Comparison of ENCODE assay signal across 9 mouse cellular contexts in genomic region chr10:110922612-110923011, GRCm38 (mm10). TPM values are rescaled to one million over a fixed set of nuclear protein-coding genes. Genes with fewer than 3 reads are reported as not detected.
DNase-seq lines count a peak whose midpoint lies in the region; ATAC-seq lines count a peak whose summit lies in the region.
"Had no signal": no experiment of that assay in that cellular context is flagged by ENCODE, and none has a peak within 500 bp of the region (broad histone marks: within the 10 kb centered on the region; RNA-seq: fewer than 3 reads in every experiment).

No protein-coding gene starts in this region.

- no peaks in the 10 kb centered on the region for H3K9me3 ChIP-seq in hindbrain, embryonic 15.5 days
- H3K9me3 ChIP-seq in hindbrain, embryonic 11.5 days (ENCODE audit: control insufficient read depth, low read length): no peaks in the 10 kb centered on the region
- H3K9me3 ChIP-seq in embryonic facial prominence, embryonic 10.5 days: no peaks in the 10 kb centered on the region
- H3K9me3 ChIP-seq in forebrain, embryonic 14.5 days (replicated peaks; ENCODE audit: control insufficient read depth, low read length): no peaks in the 10 kb centered on the region
- H3K9me3 ChIP-seq in limb, embryonic 15.5 days: no peaks in the 10 kb centered on the region

- no peaks in the 10 kb centered on the region for H3K36me3 ChIP-seq in hindbrain, embryonic 15.5 days
- H3K36me3 ChIP-seq in hindbrain, embryonic 11.5 days (ENCODE audit: control insufficient read depth, insufficient read depth, low read length): no peaks in the 10 kb centered on the region
- H3K36me3 ChIP-seq in embryonic facial prominence, embryonic 10.5 days (replicated peaks): peaks cover 28% of the 10 kb centered on the region
- no peaks in the 10 kb centered on the region for H3K36me3 ChIP-seq in forebrain, embryonic 14.5 days (ENCODE audit: control insufficient read depth, insufficient read depth, low read length)
- H3K36me3 ChIP-seq in limb, embryonic 15.5 days: no peaks in the 10 kb centered on the region

- no peaks in the 10 kb centered on the region for H3K27me3 ChIP-seq in hindbrain, embryonic 15.5 days
- no peaks in the 10 kb centered on the region for H3K27me3 ChIP-seq in hindbrain, embryonic 11.5 days (ENCODE audit: control insufficient read depth, insufficient read depth, low read length)
- H3K27me3 ChIP-seq in embryonic facial prominence, embryonic 10.5 days (replicated peaks; ENCODE audit: low read depth, poor library complexity, severe bottlenecking): no peaks in the 10 kb centered on the region
- no peaks in the 10 kb centered on the region for H3K27me3 ChIP-seq in forebrain, embryonic 14.5 days (replicated peaks; ENCODE audit: control insufficient read depth, insufficient read depth, low read length)
- H3K27me3 ChIP-seq in limb, embryonic 15.5 days: no peaks in the 10 kb centered on the region

- no peak for ATAC-seq in hindbrain, embryonic 15.5 days (ENCODE audit: low FRiP score, low read depth)
- no peak for ATAC-seq in hindbrain, embryonic 11.5 days (ENCODE audit: low FRiP score)
- ATAC-seq in forebrain, embryonic 14.5 days: no peak
- ATAC-seq in limb, embryonic 15.5 days (ENCODE audit: insufficient number of reproducible peaks, low FRiP score, low TSS enrichment, low read depth): no peak

- peaks cover 43% of the 10 kb centered on the region for H3K4me1 ChIP-seq in hindbrain, embryonic 15.5 days (replicated peaks)
- H3K4me1 ChIP-seq in hindbrain, embryonic 11.5 days (replicated peaks; ENCODE audit: control insufficient read depth, insufficient read depth, low read length): no peaks in the 10 kb centered on the region
- peaks cover 67% of the 10 kb centered on the region for H3K4me1 ChIP-seq in embryonic facial prominence, embryonic 10.5 days
- peaks cover 37% of the 10 kb centered on the region for H3K4me1 ChIP-seq in forebrain, embryonic 14.5 days (ENCODE audit: control insufficient read depth, insufficient read depth, low read length)
- H3K4me1 ChIP-seq in limb, embryonic 15.5 days: peaks cover 31% of the 10 kb centered on the region

- peak overlapping the region; percentile 91; the same call in 1 of the 2 replicates for H3K4me2 ChIP-seq in hindbrain, embryonic 15.5 days
- H3K4me2 ChIP-seq in hindbrain, embryonic 11.5 days (replicated peaks; ENCODE audit: low read depth, low read length): no peak overlapping the region
- peak overlapping the region; percentile 91; the same call in 1 of the 2 replicates for H3K4me2 ChIP-seq in forebrain, embryonic 14.5 days (ENCODE audit: low read length)
- peak overlapping the region; percentile 79; the same call in 1 of the 2 replicates for H3K4me2 ChIP-seq in limb, embryonic 15.5 days

- H3K9ac ChIP-seq in hindbrain, embryonic 15.5 days: no peak overlapping the region
- no peak overlapping the region for H3K9ac ChIP-seq in hindbrain, embryonic 11.5 days (ENCODE audit: low read depth, low read length)
- H3K9ac ChIP-seq in forebrain, embryonic 14.5 days (ENCODE audit: low read length): 0 out of 2 replicates have a peak overlapping the region, but pooled peaks have one; percentile 29
- H3K9ac ChIP-seq in limb, embryonic 15.5 days: no peak overlapping the region

- H3K4me3 ChIP-seq in hindbrain, embryonic 15.5 days: no peak overlapping the region
- no peak overlapping the region for H3K4me3 ChIP-seq in hindbrain, embryonic 11.5 days (ENCODE audit: low read depth, low read length)
- H3K4me3 ChIP-seq in embryonic facial prominence, embryonic 10.5 days: peak overlapping the region; percentile 85
- no peak overlapping the region for H3K4me3 ChIP-seq in forebrain, embryonic 14.5 days (ENCODE audit: low read depth, low read length)
- peak overlapping the region; percentile 61; the same call in 1 of the 2 replicates for H3K4me3 ChIP-seq in limb, embryonic 15.5 days
- H3K4me3 ChIP-seq: erythroblast, embryonic 14.5 days had no signal

- WGBS in hindbrain, embryonic 15.5 days: 72% methylated on average over 9 of the region's 9 CpGs
- WGBS in hindbrain, embryonic 11.5 days: 79% methylated on average over 9 of the region's 9 CpGs
- WGBS in embryonic facial prominence, embryonic 10.5 days: 86% methylated on average over 9 of the region's 9 CpGs
- 66% methylated on average over 9 of the region's 9 CpGs for WGBS in forebrain, embryonic 14.5 days
- WGBS in limb, embryonic 15.5 days: 41% methylated on average over 9 of the region's 9 CpGs

- DNase-seq in hindbrain, embryonic 11.5 days (ENCODE audit: low spot score): no peak
- DNase-seq in embryonic facial prominence, embryonic 10.5 days (ENCODE audit: low spot score): no peak
- DNase-seq in forebrain, embryonic 14.5 days (ENCODE audit: low spot score): no peak
- DNase-seq in layer of hippocampus, adult 11-12 months (ENCODE audit: low spot score): no peak
- DNase-seq in gastrocnemius, adult 8-10 months (ENCODE audit: low spot score in 2 of 2): no peak
- DNase-seq: cerebellum, adult 11-12 months had no signal

- no peak overlapping the region for H3K27ac ChIP-seq in hindbrain, embryonic 15.5 days (replicated peaks)
- H3K27ac ChIP-seq in hindbrain, embryonic 11.5 days (ENCODE audit: low read depth, low read length): no peak overlapping the region
- no peak overlapping the region for H3K27ac ChIP-seq in embryonic facial prominence, embryonic 10.5 days (replicated peaks)
- H3K27ac ChIP-seq in forebrain, embryonic 14.5 days (ENCODE audit: low read depth, low read length): no peak overlapping the region
- H3K27ac ChIP-seq in limb, embryonic 15.5 days: no peak overlapping the region

RNA-seq across cellular contexts. Expression of gene Csrp2, which starts 3.0 kb away (rescaled TPM):
- 123 and 125 TPM in 2 replicates for polyA plus RNA-seq in hindbrain, embryonic 15.5 days (2015; fragmentation: Nextera tagmentation; extraction: Ambion mirVana)
- 150 and 156 TPM in 2 replicates for polyA plus RNA-seq in hindbrain, embryonic 11.5 days (2014; fragmentation: Nextera tagmentation; extraction: Ambion mirVana)
- 275 and 290 TPM in 2 replicates for polyA plus RNA-seq in embryonic facial prominence, embryonic 10.5 days (2016; fragmentation: Nextera tagmentation; extraction: Ambion mirVana)
- polyA plus RNA-seq in forebrain, embryonic 14.5 days (2014; fragmentation: Nextera tagmentation; extraction: Ambion mirVana): 181 and 218 TPM in 2 replicates
- 130 TPM in 2 replicates for polyA plus RNA-seq in limb, embryonic 15.5 days (2015; fragmentation: Nextera tagmentation; extraction: Ambion mirVana)
- total RNA-seq in gastrocnemius, adult 8-10 months (2022): 1 to 10 TPM; 2.7 to 6.5 (median 3.3) TPM

Comparison
In these comparisons a context has a peak if more than half of its experiments do, and no peak if none do; other contexts are left out.
1. H3K4me3 ChIP-seq: peak in embryonic facial prominence, embryonic 10.5 days (single experiment) and limb, embryonic 15.5 days (single experiment); none in hindbrain, embryonic 15.5 days (single experiment), hindbrain, embryonic 11.5 days (single experiment) and forebrain, embryonic 14.5 days (single experiment).